Comparison of ENCODE assay signal across 8 mouse cellular contexts in genomic region chr4:120850946-120851345, GRCm38 (mm10). TPM values are rescaled to one million over a fixed set of nuclear protein-coding genes. Genes with fewer than 3 reads are reported as not detected.
DNase-seq lines count a peak whose midpoint lies in the region; TF ChIP-seq lines count a peak whose summit lies in the region.
"Had no signal": no experiment of that assay in that cellular context is flagged by ENCODE, and none has a peak within 500 bp of the region (broad histone marks: within the 10 kb centered on the region; RNA-seq: fewer than 3 reads in every experiment).

No protein-coding gene starts in this region.

- no peaks in the 10 kb centered on the region for H3K9me3 ChIP-seq in ES-Bruce4 (replicated peaks; ENCODE audit: control insufficient read depth, insufficient read depth, low read length, poor library complexity, severe bottlenecking)
- H3K9me3 ChIP-seq in midbrain, embryonic 10.5 days (replicated peaks), result no peaks in the 10 kb centered on the region
- H3K9me3 ChIP-seq: hindbrain, embryonic 15.5 days had no signal

- WGBS in midbrain, embryonic 10.5 days, result 6% methylated on average over 10 of the region's 10 CpGs
- WGBS in small intestine, adult 2 months, result 4% methylated on average over 10 of the region's 10 CpGs

- no peak for TF ChIP-seq EP300 in ES-Bruce4 (IDR thresholded peaks at IDR 0.05; ENCODE audit: insufficient read depth, low read depth, low read length)

- no peak overlapping the region for H3K27ac ChIP-seq in ES-Bruce4 (ENCODE audit: insufficient read depth, low read length)
- H3K27ac ChIP-seq in cortical plate, adult 2 months (ENCODE audit: insufficient read depth, low read length), result no peak overlapping the region
- H3K27ac ChIP-seq in midbrain, embryonic 10.5 days (replicated peaks), result no peak overlapping the region
- no peak overlapping the region for H3K27ac ChIP-seq in small intestine, adult 2 months (ENCODE audit: insufficient read depth, low read depth, low read length)
- H3K27ac ChIP-seq: hindbrain, embryonic 15.5 days had no signal

- H3K9ac ChIP-seq in ES-Bruce4 (ENCODE audit: low read depth, poor library complexity, severe bottlenecking), result no peak overlapping the region
- H3K9ac ChIP-seq: hindbrain, embryonic 15.5 days had no signal

- intact Hi-C loops in heart, postnatal 10 days (cut with DNase I), result loop anchor here (1.0 kb wide), 2 partner anchors 36 to 58 kb away; no protein-coding TSS in a partner anchor

- no peaks in the 10 kb centered on the region for H3K27me3 ChIP-seq in ES-Bruce4 (ENCODE audit: control insufficient read depth, insufficient read depth, low read length, poor library complexity, severe bottlenecking)
- peaks cover 47% of the 10 kb centered on the region for H3K27me3 ChIP-seq in midbrain, embryonic 10.5 days (ENCODE audit: low read depth, poor library complexity, severe bottlenecking)
- 0 out of 2 replicates have a peak, but pooled peaks cover 3% of the 10 kb centered on the region for H3K27me3 ChIP-seq in small intestine, adult 2 months (ENCODE audit: control insufficient read depth, insufficient read depth, low read length)

- H3K4me3 ChIP-seq in ES-Bruce4 (ENCODE audit: low read depth, low read length), result no peak overlapping the region
- H3K4me3 ChIP-seq in cortical plate, adult 2 months (ENCODE audit: insufficient read depth, low read length), result no peak overlapping the region
- no peak overlapping the region for H3K4me3 ChIP-seq in midbrain, embryonic 10.5 days
- no peak overlapping the region for H3K4me3 ChIP-seq in small intestine, adult 2 months (ENCODE audit: low read depth, low read length)
- H3K4me3 ChIP-seq: hindbrain, embryonic 15.5 days had no signal

- peak; percentile 81 for TF ChIP-seq CTCF in ES-Bruce4 (IDR thresholded peaks at IDR 0.05; ENCODE audit: low read depth, low read length)
- peak; percentile 76 for TF ChIP-seq CTCF in cortical plate, adult 2 months (IDR thresholded peaks at IDR 0.05; ENCODE audit: extremely low read depth, insufficient read depth, low read length)
- TF ChIP-seq CTCF in small intestine, adult 2 months (IDR thresholded peaks at IDR 0.05; ENCODE audit: extremely low read depth, insufficient read length, insufficient replicate concordance, low read depth, low read length), result peak; percentile 82; the same call in 1 of the 2 replicates

- H3K36me3 ChIP-seq in ES-Bruce4 (ENCODE audit: control insufficient read depth, insufficient read depth, low read length, poor library complexity, severe bottlenecking), result no peaks in the 10 kb centered on the region
- no peaks in the 10 kb centered on the region for H3K36me3 ChIP-seq in midbrain, embryonic 10.5 days
- no peaks in the 10 kb centered on the region for H3K36me3 ChIP-seq in small intestine, adult 2 months (ENCODE audit: control insufficient read depth, insufficient read depth, low read length)
- H3K36me3 ChIP-seq: hindbrain, embryonic 15.5 days had no signal

- no peaks in the 10 kb centered on the region for H3K4me1 ChIP-seq in ES-Bruce4 (ENCODE audit: control insufficient read depth, insufficient read depth, low read length)
- H3K4me1 ChIP-seq in cortical plate, adult 2 months (ENCODE audit: control insufficient read depth, insufficient read depth, low read length), result 0 out of 2 replicates have a peak, but pooled peaks cover 2% of the 10 kb centered on the region
- peaks cover 12% of the 10 kb centered on the region for H3K4me1 ChIP-seq in midbrain, embryonic 10.5 days
- no peaks in the 10 kb centered on the region; the same call in 1 of the 2 replicates for H3K4me1 ChIP-seq in small intestine, adult 2 months (ENCODE audit: control insufficient read depth, insufficient read depth, insufficient read length, low read length)

- DNase-seq in adipocyte (ENCODE audit: low spot score), result peak; percentile 66
- peak; percentile 59 to 81 for DNase-seq in heart, postnatal 10 days
- DNase-seq in layer of hippocampus, adult 9-10 months (ENCODE audit: low spot score), result peak; percentile 38
- DNase-seq in midbrain, embryonic 10.5 days (ENCODE audit: low spot score), result peak; percentile 78

- TF ChIP-seq POLR2A in ES-Bruce4 (IDR thresholded peaks at IDR 0.05; ENCODE audit: insufficient read depth, low read length), result no peak
- no peak for TF ChIP-seq POLR2A in cortical plate, adult 2 months (IDR thresholded peaks at IDR 0.05; ENCODE audit: extremely low read depth, insufficient read depth, low read length)
- no peak for TF ChIP-seq POLR2A in small intestine, adult 2 months (IDR thresholded peaks at IDR 0.05; ENCODE audit: low read depth, low read length)

RNA-seq across cellular contexts. Expression of gene Rims3, which starts 3.7 kb away (rescaled TPM):
- 7.3 and 9.3 TPM in 2 replicates for polyA plus RNA-seq in ES-Bruce4 (2011; ENCODE audit: insufficient read depth, insufficient read length, low read depth, missing spikeins)
- polyA plus RNA-seq in cortical plate, adult 2 months (2012; rRNA removed), result 95.7 and 102 TPM in 2 replicates
- total RNA-seq in heart, postnatal 10 days (2021), result under 1 TPM; 0.10 to 0.17 TPM
- polyA plus RNA-seq in midbrain, embryonic 10.5 days (2016; fragmentation: Nextera tagmentation; extraction: Ambion mirVana), result 3.8 and 5.4 TPM in 2 replicates
- 0.30 and 0.51 TPM in 2 replicates for polyA plus RNA-seq in small intestine, adult 2 months (2012; rRNA removed)

RNA-seq across cellular contexts. Expression of gene Nfyc, which starts 19.6 kb away (rescaled TPM):
- polyA plus RNA-seq in ES-Bruce4 (2011; ENCODE audit: insufficient read depth, insufficient read length, low read depth, missing spikeins), result 40.1 and 46.2 TPM in 2 replicates
- 87.5 and 88.5 TPM in 2 replicates for polyA plus RNA-seq in cortical plate, adult 2 months (2012; rRNA removed)
- 10 to 100 TPM; 75.4 to 78.0 TPM for total RNA-seq in heart, postnatal 10 days (2021)
- 123 and 127 TPM in 2 replicates for polyA plus RNA-seq in midbrain, embryonic 10.5 days (2016; fragmentation: Nextera tagmentation; extraction: Ambion mirVana)
- polyA plus RNA-seq in small intestine, adult 2 months (2012; rRNA removed), result 103 and 247 TPM in 2 replicates
